Comparison of ENCODE assay signal across 16 mouse cellular contexts in genomic region chr3:145743050-145743449, GRCm38 (mm10). TPM values are rescaled to one million over a fixed set of nuclear protein-coding genes. Genes with fewer than 3 reads are reported as not detected.
DNase-seq lines count a peak whose midpoint lies in the region; ATAC-seq lines count a peak whose summit lies in the region.
"Had no signal": no experiment of that assay in that cellular context is flagged by ENCODE, and none has a peak within 500 bp of the region (broad histone marks: within the 10 kb centered on the region; RNA-seq: fewer than 3 reads in every experiment).

No protein-coding gene starts in this region.

- H3K27ac ChIP-seq in heart, embryonic 13.5 days (replicated peaks) = no peak overlapping the region
- no peak overlapping the region for H3K27ac ChIP-seq in forebrain, embryonic 13.5 days
- H3K27ac ChIP-seq: liver, embryonic 12.5 days had no signal

- 46% methylated on average over 9 of the region's 9 CpGs for WGBS in heart, embryonic 13.5 days
- 43% methylated on average over 9 of the region's 9 CpGs for WGBS in forebrain, embryonic 13.5 days

- peaks cover 12% of the 10 kb centered on the region for H3K4me1 ChIP-seq in heart, embryonic 13.5 days
- H3K4me1 ChIP-seq in forebrain, embryonic 13.5 days = peaks cover 15% of the 10 kb centered on the region

- H3K9ac ChIP-seq in heart, embryonic 13.5 days = no peak overlapping the region
- H3K9ac ChIP-seq in forebrain, embryonic 13.5 days = no peak overlapping the region
- H3K9ac ChIP-seq: liver, embryonic 12.5 days had no signal

- no peaks in the 10 kb centered on the region for H3K36me3 ChIP-seq in heart, embryonic 13.5 days
- H3K36me3 ChIP-seq in forebrain, embryonic 13.5 days (ENCODE audit: poor library complexity, severe bottlenecking) = no peaks in the 10 kb centered on the region
- H3K36me3 ChIP-seq: liver, embryonic 12.5 days had no signal

- no peak for ATAC-seq in heart, embryonic 13.5 days (ENCODE audit: extremely low read depth, insufficient number of reproducible peaks, low FRiP score, low TSS enrichment)
- peak; percentile 89 for ATAC-seq in forebrain, embryonic 13.5 days
- ATAC-seq: liver, embryonic 12.5 days had no signal

- H3K27me3 ChIP-seq in heart, embryonic 13.5 days (replicated peaks) = no peaks in the 10 kb centered on the region; the same call in 1 of the 2 replicates
- H3K27me3 ChIP-seq in forebrain, embryonic 13.5 days = no peaks in the 10 kb centered on the region
- H3K27me3 ChIP-seq: liver, embryonic 12.5 days had no signal

- H3K4me3 ChIP-seq in heart, embryonic 13.5 days = no peak overlapping the region
- no peak overlapping the region for H3K4me3 ChIP-seq in forebrain, embryonic 13.5 days
- H3K4me3 ChIP-seq: erythroblast, embryonic 14.5 days; liver, embryonic 12.5 days had no signal

- DNase-seq in heart, adult 18-20 months = no peak
- peak; percentile 35 for DNase-seq in A20 (ENCODE audit: low read depth, low spot score)
- DNase-seq in layer of hippocampus, adult 8-10 months (ENCODE audit: low spot score in 2 of 2) = peak; percentile 11 to 18
- DNase-seq in kidney, postnatal 10 days = no peak
- no peak for DNase-seq in right cerebral cortex, adult 2 months (ENCODE audit: low spot score in 2 of 2)
- no peak for DNase-seq in urinary bladder, postnatal 4 days (ENCODE audit: low spot score in 2 of 2)
- DNase-seq: cerebellum, postnatal 36 days; gastrocnemius, postnatal 25 days; heart, postnatal 14 days; kidney, adult 2 months; lung, postnatal 14 days; thymus, postnatal 14 days had no signal

- peak overlapping the region; percentile 9; the same call in 1 of the 2 replicates for H3K4me2 ChIP-seq in heart, embryonic 13.5 days
- peak overlapping the region; percentile 3; the same call in 1 of the 2 replicates for H3K4me2 ChIP-seq in forebrain, embryonic 13.5 days
- H3K4me2 ChIP-seq: liver, embryonic 12.5 days had no signal

- no peaks in the 10 kb centered on the region for H3K9me3 ChIP-seq in heart, embryonic 13.5 days
- no peaks in the 10 kb centered on the region for H3K9me3 ChIP-seq in forebrain, embryonic 13.5 days (replicated peaks)
- H3K9me3 ChIP-seq: liver, embryonic 12.5 days had no signal

RNA-seq across cellular contexts. Expression of gene Ddah1, which starts 15.4 kb away (rescaled TPM):
- 26.0 and 27.9 TPM in 2 replicates for polyA plus RNA-seq in heart, embryonic 13.5 days (2015; fragmentation: Nextera tagmentation; extraction: Ambion mirVana)
- 1 to 10 TPM; 6.4 to 8.2 TPM for total RNA-seq in heart, adult 18-20 months (2021)
- polyA plus RNA-seq in forebrain, embryonic 13.5 days (2015; fragmentation: Nextera tagmentation; extraction: Ambion mirVana) = 128 and 149 TPM in 2 replicates
- 10 to 100 TPM; 55.4 to 64.4 (median 60.5) TPM for total RNA-seq in layer of hippocampus, adult 8-10 months (2022)

Comparison
In these comparisons a context has a peak if more than half of its experiments do, and no peak if none do; other contexts are left out.
1. DNase-seq: peak in A20 (single experiment) and layer of hippocampus, adult 8-10 months (2 of 2); none in heart, adult 18-20 months (0 of 2), kidney, postnatal 10 days (single experiment), right cerebral cortex, adult 2 months (0 of 2) and urinary bladder, postnatal 4 days (0 of 2).
2. RNA of gene Ddah1, which starts 15.4 kb away (total RNA-seq): 55.4 to 64.4 TPM in layer of hippocampus, adult 8-10 months; 6.4 to 8.2 TPM in heart, adult 18-20 months; every median in the first group is over 4 times any median in the second.